Mouse (Mus musculus) limb, embryonic 15.5 days (tissue): ENCODE data around the gene Timp1. TPM values are rescaled to one million over a fixed set of nuclear protein-coding genes. Genes with fewer than 3 reads are reported as not detected.

Experiments used
- ATAC-seq: fragments of 200-750 bp; cut with Nextera tagmentation; 2 replicates; pipeline ENCODE4 v1.8.0; 2017; ENCODE audit warnings: low read depth, moderate TSS enrichment; ENCODE audit not compliant: insufficient number of reproducible peaks, low FRiP score, low TSS enrichment
- H3K27ac ChIP-seq: fragments of 300-500 bp; sonication (generic); 2 replicates; pipeline ENCODE4 v1.5.1; 2015; ENCODE audit warnings: moderate library complexity, mild to moderate bottlenecking, inconsistent platforms
- H3K27me3 ChIP-seq: fragments of 300-500 bp; sonication (generic); 2 replicates; pipeline ENCODE4 v1.6.1; 2015; ENCODE audit warnings: inconsistent platforms
- H3K36me3 ChIP-seq: fragments of 300-500 bp; sonication (generic); 2 replicates; pipeline ENCODE4 v1.6.1; 2015; ENCODE audit warnings: inconsistent platforms
- H3K4me1 ChIP-seq: fragments of 300-500 bp; sonication (generic); 2 replicates; pipeline ENCODE4 v1.6.1; 2015; ENCODE audit warnings: inconsistent platforms
- H3K4me2 ChIP-seq: fragments of 300-500 bp; sonication (generic); 2 replicates; pipeline ENCODE4 v1.6.1; 2015; ENCODE audit warnings: mild to moderate bottlenecking, inconsistent platforms
- H3K4me3 ChIP-seq: fragments of 300-500 bp; sonication (generic); 2 replicates; pipeline ENCODE4 v1.5.1; 2015; ENCODE audit warnings: mild to moderate bottlenecking, inconsistent platforms
- H3K9ac ChIP-seq: fragments of 300-500 bp; sonication (generic); 2 replicates; pipeline ENCODE4 v1.6.1; 2015; ENCODE audit warnings: inconsistent platforms
- H3K9me3 ChIP-seq: fragments of 300-500 bp; sonication (generic); 2 replicates; pipeline ENCODE4 v1.6.1; 2016; ENCODE audit warnings: inconsistent platforms
- WGBS: fragments of 180-500 bp; shearing (Covaris S2); methylation state at CpG from one replicate; pipeline ENCODE4 v1.1.7; 2015; 5-methylcytosine and 5-hydroxymethylcytosine counted together
- polyA plus RNA-seq: library from polyadenylated mRNA; unstranded; fragments of >200 nt; fragmentation: Nextera tagmentation; extraction: Ambion mirVana; gene quantifications from 2 replicates; pipeline ENCODE4 v1.2.1, GENCODE M21; 2015

The Timp1 gene
- polyA plus RNA-seq, 1 experiment from 2014 or later, result 36.0 TPM

DNA sequence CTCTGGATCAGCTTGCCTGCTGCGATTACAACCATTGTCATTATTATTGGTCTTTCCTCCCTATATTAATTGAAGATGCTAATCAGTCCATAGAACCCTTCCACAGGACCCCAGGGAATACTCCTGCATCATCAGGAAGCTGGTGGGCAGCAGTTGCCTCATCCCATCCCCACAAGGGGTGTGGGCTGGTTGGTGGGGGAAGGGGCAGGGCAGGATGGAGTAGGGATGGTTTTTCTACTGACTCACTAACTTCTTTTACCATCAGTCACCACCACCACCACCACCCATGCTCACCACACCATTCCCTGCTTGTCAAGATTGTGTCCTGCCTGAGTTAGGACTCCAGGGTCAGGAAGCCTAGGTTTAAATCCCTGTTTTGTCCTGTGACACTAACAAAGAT is 763 bp upstream of the Timp1 start:
- 89% methylated on average over 1 of the region's 1 CpGs for WGBS
- H3K27ac ChIP-seq, result no peak overlapping the region
- H3K36me3 ChIP-seq, result no peaks in the 10 kb centered on the region
- ATAC-seq, result no peak
- H3K27me3 ChIP-seq, result no peaks in the 10 kb centered on the region
- H3K4me3 ChIP-seq, result no peak overlapping the region
- no peaks in the 10 kb centered on the region for H3K9me3 ChIP-seq
- H3K4me1 ChIP-seq, result no peaks in the 10 kb centered on the region
- H3K9ac ChIP-seq, result no peak overlapping the region
- H3K4me2 ChIP-seq, result no peak overlapping the region

DNA sequence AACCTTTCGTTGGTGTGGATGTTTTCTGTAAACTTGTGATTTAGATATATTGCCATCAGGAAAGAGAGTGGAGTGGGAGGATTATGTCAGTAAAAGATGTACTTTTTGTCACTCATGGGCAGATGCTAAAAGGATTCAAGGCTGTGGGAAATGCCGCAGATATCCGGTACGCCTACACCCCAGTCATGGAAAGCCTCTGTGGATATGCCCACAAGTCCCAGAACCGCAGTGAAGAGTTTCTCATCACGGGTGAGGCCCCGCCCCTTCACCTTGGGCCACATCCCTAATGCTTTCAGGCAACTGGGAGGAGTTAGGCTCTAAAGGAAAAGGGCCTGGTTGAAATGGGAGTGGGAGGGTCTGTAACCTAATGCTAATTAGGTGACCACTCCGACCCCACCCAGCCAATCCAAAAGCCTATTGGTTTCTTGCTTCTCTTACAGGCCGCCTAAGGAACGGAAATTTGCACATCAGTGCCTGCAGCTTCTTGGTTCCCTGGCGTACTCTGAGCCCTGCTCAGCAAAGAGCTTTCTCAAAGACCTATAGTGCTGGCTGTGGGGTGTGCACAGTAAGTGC is 3.0 kb downstream of the Timp1 start:
- Histone ChIP-seq H3K4me3 (no peak overlapping the region), H3K9me3 (no peaks in the 10 kb centered on the region), H3K4me1 (no peaks in the 10 kb centered on the region), H3K9ac (no peak overlapping the region), H3K4me2 (no peak overlapping the region), H3K27ac (no peak overlapping the region), H3K36me3 (no peaks in the 10 kb centered on the region), H3K27me3 (no peaks in the 10 kb centered on the region)
- peak; percentile 48; the same call in 1 of the 2 replicates for ATAC-seq
- WGBS, result 33% methylated on average over 11 of the region's 11 CpGs

- no peaks in the 10 kb centered on the region for H3K27me3 ChIP-seq
- no peak overlapping the region for H3K4me3 ChIP-seq
- no peaks in the 10 kb centered on the region for H3K9me3 ChIP-seq
- no peak for ATAC-seq
- no peaks in the 10 kb centered on the region for H3K4me1 ChIP-seq
- WGBS, result 67% methylated on average over 3 of the region's 3 CpGs
- no peaks in the 10 kb centered on the region for H3K36me3 ChIP-seq
- no peak overlapping the region for H3K9ac ChIP-seq
- no peak overlapping the region for H3K27ac ChIP-seq
- no peak overlapping the region for H3K4me2 ChIP-seq
Observed at GRCm38 (mm10) chrX:20875241-20875640, 5.3 kb downstream of the Timp1 start.

DNA sequence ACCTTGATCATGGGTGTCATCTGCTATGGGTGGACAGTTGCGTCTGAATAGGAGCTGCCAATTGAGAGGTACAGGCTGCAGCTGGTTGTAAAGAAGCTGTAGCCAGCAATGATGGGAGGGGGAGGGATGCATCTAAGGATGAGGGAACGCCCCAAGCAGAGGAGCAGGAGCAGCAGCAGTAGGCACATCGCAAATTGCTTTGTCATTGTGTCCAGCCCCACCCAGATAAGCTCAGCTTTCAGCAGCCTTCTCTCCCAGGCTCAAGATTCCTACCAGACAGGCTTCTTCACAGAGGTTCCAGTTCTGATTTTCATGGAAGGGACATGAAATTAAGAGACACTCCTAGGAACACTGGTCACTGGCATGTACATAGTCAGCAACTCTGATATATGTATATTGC is 40.1 kb downstream of the Timp1 start:
- Histone ChIP-seq H3K9ac (no peak overlapping the region), H3K27me3 (no peaks in the 10 kb centered on the region), H3K4me3 (no peak overlapping the region), H3K4me1 (no peaks in the 10 kb centered on the region), H3K9me3 (no peaks in the 10 kb centered on the region), H3K36me3 (no peaks in the 10 kb centered on the region), H3K27ac (no peak overlapping the region), H3K4me2 (no peak overlapping the region)
- 29% methylated on average over 3 of the region's 3 CpGs for WGBS
- no peak for ATAC-seq

DNA sequence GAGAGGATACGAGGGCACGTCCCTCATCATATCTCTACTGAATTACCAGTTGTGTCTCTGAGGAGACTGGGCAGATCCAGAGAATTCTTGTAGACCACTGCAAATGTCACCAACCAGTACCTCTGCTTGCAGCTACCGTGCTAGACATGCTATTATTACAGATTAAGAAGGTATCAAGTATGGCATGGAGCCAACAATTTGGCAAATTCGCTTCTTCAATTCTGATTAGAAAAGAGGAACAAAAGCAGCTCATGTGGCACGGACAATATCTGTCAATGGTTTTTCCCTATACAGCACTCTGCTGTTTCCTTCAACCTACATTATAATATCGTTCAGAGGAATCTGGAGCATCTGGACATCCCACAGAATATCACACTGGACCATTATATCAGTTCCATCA is 43.8 kb downstream of the Timp1 start:
- H3K9me3 ChIP-seq, result no peaks in the 10 kb centered on the region
- no peak overlapping the region for H3K4me3 ChIP-seq
- no peak overlapping the region for H3K27ac ChIP-seq
- ATAC-seq, result no peak
- H3K27me3 ChIP-seq, result no peaks in the 10 kb centered on the region
- no peak overlapping the region for H3K9ac ChIP-seq
- 79% methylated on average over 6 of the region's 6 CpGs for WGBS
- H3K36me3 ChIP-seq, result no peaks in the 10 kb centered on the region
- no peaks in the 10 kb centered on the region for H3K4me1 ChIP-seq
- H3K4me2 ChIP-seq, result no peak overlapping the region

DNA sequence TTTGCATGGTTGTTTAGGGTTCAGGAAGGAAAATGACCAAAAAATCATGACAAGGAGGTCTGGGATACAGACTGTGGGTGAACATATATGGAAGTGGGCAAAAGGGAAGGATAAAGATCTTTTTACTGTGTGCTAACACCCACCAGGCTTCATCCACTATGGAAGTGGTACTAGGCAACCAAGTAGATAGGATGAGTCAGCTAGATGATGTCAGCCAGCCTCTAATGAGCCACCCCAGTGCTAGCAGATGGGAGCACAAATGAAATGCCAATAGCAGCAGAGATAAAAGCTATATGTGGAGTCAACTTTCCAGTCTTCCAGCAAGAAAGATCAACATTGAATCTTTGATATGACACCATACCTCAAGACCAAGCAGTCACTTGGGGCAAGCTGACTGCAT is 45.1 kb downstream of the Timp1 start:
- no peak overlapping the region for H3K4me2 ChIP-seq
- no peak overlapping the region for H3K4me3 ChIP-seq
- no peak overlapping the region for H3K9ac ChIP-seq
- 0 out of 2 replicates have a peak, but pooled peaks cover 2% of the 10 kb centered on the region for H3K27me3 ChIP-seq
- ATAC-seq, result no peak
- H3K4me1 ChIP-seq, result no peaks in the 10 kb centered on the region
- no peak overlapping the region for H3K27ac ChIP-seq
- no peaks in the 10 kb centered on the region for H3K9me3 ChIP-seq
- H3K36me3 ChIP-seq, result no peaks in the 10 kb centered on the region

GRCm38 (mm10) chrX:20920249-20920843 is 50.4 kb downstream of the Timp1 start:
- peak; percentile 44; the same call in 1 of the 2 replicates for ATAC-seq
- H3K27ac ChIP-seq, result no peak overlapping the region
- H3K36me3 ChIP-seq, result no peaks in the 10 kb centered on the region
- H3K27me3 ChIP-seq, result peaks cover 2% of the 10 kb centered on the region; the same call in 1 of the 2 replicates
- H3K9me3 ChIP-seq, result no peaks in the 10 kb centered on the region
- peaks cover 5% of the 10 kb centered on the region for H3K4me1 ChIP-seq
- WGBS, result 16% methylated on average over 46 of the region's 49 CpGs
- peak overlapping the region; percentile 41 for H3K4me3 ChIP-seq
- peak overlapping the region; percentile 84 for H3K4me2 ChIP-seq
- H3K9ac ChIP-seq, result no peak overlapping the region

DNA sequence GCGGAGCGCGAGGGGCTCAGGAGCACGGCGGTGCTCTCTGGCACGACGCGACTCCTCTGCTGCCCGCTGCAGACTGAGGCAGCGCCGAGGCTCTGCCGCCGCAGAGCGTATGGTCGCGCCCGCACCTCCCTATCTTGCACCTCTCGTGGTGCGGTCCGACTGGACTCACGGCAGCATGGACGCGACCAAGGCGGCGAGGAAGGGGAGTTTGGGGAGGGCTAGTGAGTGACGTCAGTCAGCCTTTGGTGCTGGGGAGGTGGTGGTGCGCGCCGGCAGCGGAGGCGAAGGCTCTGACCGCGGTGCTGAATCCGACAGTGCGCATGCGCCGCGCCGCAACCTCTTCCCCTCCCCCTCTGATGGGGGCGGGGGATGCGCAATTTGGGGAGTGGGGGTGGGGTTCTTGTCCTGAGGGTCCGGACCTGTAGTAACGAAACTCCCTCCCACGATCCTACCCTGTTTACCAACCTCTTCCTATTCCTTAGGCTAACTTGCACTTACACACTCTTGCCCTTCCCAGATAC is 50.9 kb downstream of the Timp1 start, which contains the start of gene Syn1:
Syn1 (minus strand) TSS at position 161 of the 521 bp plus-strand sequence.
- Histone ChIP-seq H3K36me3 (no peaks in the 10 kb centered on the region), H3K4me3 (peak within 1 kb of the TSS; percentile 41), H3K9ac (no peak within 1 kb of the TSS), H3K4me1 (peaks cover 5% of the 10 kb centered on the region), H3K4me2 (peak within 1 kb of the TSS; percentile 84), H3K9me3 (no peaks in the 10 kb centered on the region), H3K27me3 (peaks cover 2% of the 10 kb centered on the region; the same call in 1 of the 2 replicates), H3K27ac (no peak within 1 kb of the TSS)
- WGBS, result 23% methylated on average over 34 of the region's 44 CpGs
- ATAC-seq, result peak; percentile 75

DNA sequence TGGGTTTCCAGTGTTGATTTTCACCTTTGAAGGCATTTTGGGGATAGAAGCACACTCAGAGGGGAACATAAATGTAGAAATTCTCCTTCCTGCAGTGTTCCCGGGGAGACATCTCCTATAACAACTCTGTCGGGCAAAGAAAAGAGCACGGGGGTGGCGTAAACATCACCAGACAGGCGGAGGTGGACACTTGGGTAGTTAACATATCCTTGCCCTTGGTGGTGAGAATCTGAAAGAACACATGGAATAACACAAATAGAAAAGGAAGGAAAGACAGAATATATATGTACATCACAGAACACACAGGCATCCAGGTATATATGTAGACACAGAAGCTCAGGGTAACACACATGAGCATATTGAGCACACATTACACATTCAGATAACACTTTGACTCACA is 51.4 kb downstream of the Timp1 start:
- Histone ChIP-seq H3K4me1 (peaks cover 5% of the 10 kb centered on the region), H3K9ac (no peak overlapping the region), H3K27me3 (peaks cover 2% of the 10 kb centered on the region; the same call in 1 of the 2 replicates), H3K4me2 (peak overlapping the region; percentile 84), H3K9me3 (no peaks in the 10 kb centered on the region), H3K27ac (no peak overlapping the region), H3K4me3 (peak overlapping the region; percentile 41; the same call in 1 of the 2 replicates), H3K36me3 (no peaks in the 10 kb centered on the region)
- ATAC-seq, result no peak
- 45% methylated on average over 5 of the region's 5 CpGs for WGBS

- H3K27me3 ChIP-seq, result peaks cover 2% of the 10 kb centered on the region; the same call in 1 of the 2 replicates
- no peaks in the 10 kb centered on the region for H3K9me3 ChIP-seq
- no peak overlapping the region for H3K9ac ChIP-seq
- H3K4me3 ChIP-seq, result no peak overlapping the region
- H3K4me1 ChIP-seq, result peaks cover 5% of the 10 kb centered on the region
- H3K36me3 ChIP-seq, result 0 out of 2 replicates have a peak, but pooled peaks cover 5% of the 10 kb centered on the region
- no peak overlapping the region for H3K4me2 ChIP-seq
- no peak for ATAC-seq
- no peak overlapping the region for H3K27ac ChIP-seq
- 81% methylated on average over 1 of the region's 1 CpGs for WGBS
Observed at GRCm38 (mm10) chrX:20923506-20923905, 53.5 kb downstream of the Timp1 start.
